Mouse (Mus musculus): ENCODE results near the gene Aspm. TPM values are rescaled to one million over a fixed set of nuclear protein-coding genes. Genes with fewer than 3 reads are reported as not detected.

Aspm gene
- total RNA-seq, 2 experiments from 2014 or later = 0.30 to 0.64 TPM

DNA sequence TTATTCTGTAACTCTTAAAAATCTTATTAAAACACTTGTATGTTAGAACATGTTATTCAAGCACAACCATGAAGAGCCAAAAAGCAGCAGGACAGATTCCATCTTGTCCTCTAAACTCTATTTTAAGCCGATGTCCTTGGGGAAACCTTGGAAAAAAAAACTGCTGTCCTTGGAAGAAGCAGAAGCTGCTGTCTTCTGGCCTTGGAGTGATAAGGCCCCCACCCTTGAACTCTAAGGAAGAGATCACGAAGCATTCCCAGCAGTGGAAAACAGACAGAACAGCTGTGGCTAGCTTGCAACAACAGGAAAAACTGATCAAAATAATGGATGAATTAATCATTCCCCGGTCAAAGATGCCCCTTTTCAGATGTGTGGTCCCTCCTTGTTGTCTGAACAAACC, 41.6 kb downstream of the Aspm start:
- no peak for DNase-seq
- intact Hi-C loops (cut with DNase I) = no loop called here

GRCm38 (mm10) chr1:139499751-139500150, 45.2 kb downstream of the Aspm start:
- intact Hi-C loops (cut with DNase I) = no loop called here
- DNase-seq = no peak

GRCm38 (mm10) chr1:139501258-139501752, 46.7 kb downstream of the Aspm start, which contains the start of gene F13b:
Gene F13b (plus strand): TSS chr1:139501702.
- intact Hi-C loops (cut with DNase I) = no loop called here
- DNase-seq = no peak

- no peak for DNase-seq
- intact Hi-C loops (cut with DNase I) = no loop called here
Measured at GRCm38 (mm10) chr1:139514556-139514955, 60.0 kb downstream of the Aspm start.

Other genes with a start within 250 kb of the Aspm start
- not detected for gene Crb1, start 77.7 kb upstream of the Aspm start, total RNA-seq (2021)
- gene Zbtb41, start 32.5 kb upstream of the Aspm start, total RNA-seq (2021) = 10 to 100 TPM; 14.3 to 15.3 TPM
- not detected for gene F13b, start 46.9 kb downstream of the Aspm start, total RNA-seq (2021)
- gene Cfhr1, start 105.5 kb downstream of the Aspm start, total RNA-seq (2021) = not detected